Mouse (Mus musculus): ENCODE data around the gene Fbxl7.

Fbxl7 gene

GRCm38 (mm10) chr15:26501024-26501423, 394.4 kb downstream of the Fbxl7 start:
- DNase-seq (ENCODE audit: low read depth, low spot score): no peak
